Mouse (Mus musculus): ENCODE data around the gene Rpl39. TPM values are rescaled to one million over a fixed set of nuclear protein-coding genes. Genes with fewer than 3 reads are reported as not detected.
"Not testable (repeated sequence)": the region's sequence is repeated elsewhere in the genome, so short reads cannot be mapped to it uniquely, and the experiment has no call there.

The Rpl39 gene
- polyA plus RNA-seq, 1 experiment, result 115 TPM

GRCm38 (mm10) chrX:37085665-37086064, 463 bp upstream of the Rpl39 start:
- Histone ChIP-seq H3K36me3 (ENCODE audit: control insufficient read depth, insufficient read depth, low read length) (no peaks in the 10 kb centered on the region; the same call in 1 of the 2 replicates), H3K27me3 (replicated peaks; ENCODE audit: control insufficient read depth, insufficient read depth, low read length) (no peaks in the 10 kb centered on the region), H3K4me1 (ENCODE audit: control insufficient read depth, insufficient read depth, low read length) (peaks cover 10% of the 10 kb centered on the region; the same call in 1 of the 2 replicates), H3K4me3 (ENCODE audit: insufficient read depth, low read depth, low read length) (peak overlapping the region; percentile 89), H3K27ac (ENCODE audit: insufficient read depth, low read depth, low read length) (peak overlapping the region; percentile 93)
- TF ChIP-seq POLR2A (IDR thresholded peaks at IDR 0.05; ENCODE audit: low read depth, low read length) (no peak), CTCF (conservative IDR thresholded peaks at IDR 0.05; ENCODE audit: insufficient read depth, insufficient read length, low read depth, low read length) (no peak)
- DNase-seq, result no peak
- WGBS, result 4% methylated on average over 9 of the region's 9 CpGs

GRCm38 (mm10) chrX:37084318-37084926, 780 bp downstream of the Rpl39 start:
- WGBS, result 0% methylated on average over 19 of the region's 19 CpGs
- Histone ChIP-seq H3K27me3 (replicated peaks; ENCODE audit: control insufficient read depth, insufficient read depth, low read length) (no peaks in the 10 kb centered on the region), H3K4me3 (ENCODE audit: insufficient read depth, low read depth, low read length) (peak overlapping the region; percentile 89), H3K27ac (ENCODE audit: insufficient read depth, low read depth, low read length) (peak overlapping the region; percentile 60; the same call in 1 of the 2 replicates), H3K36me3 (ENCODE audit: control insufficient read depth, insufficient read depth, low read length) (no peaks in the 10 kb centered on the region; the same call in 1 of the 2 replicates), H3K4me1 (ENCODE audit: control insufficient read depth, insufficient read depth, low read length) (peaks cover 10% of the 10 kb centered on the region; the same call in 1 of the 2 replicates)
- peak; percentile 6 for DNase-seq
- TF ChIP-seq CTCF (conservative IDR thresholded peaks at IDR 0.05; ENCODE audit: insufficient read depth, insufficient read length, low read depth, low read length), result no peak
- no peak for TF ChIP-seq POLR2A (IDR thresholded peaks at IDR 0.05; ENCODE audit: low read depth, low read length)

- WGBS, result 70% methylated on average over 6 of the region's 6 CpGs
- no peak for DNase-seq
- Histone ChIP-seq H3K4me3 (ENCODE audit: insufficient read depth, low read depth, low read length) (no peak overlapping the region), H3K27me3 (replicated peaks; ENCODE audit: control insufficient read depth, insufficient read depth, low read length) (no peaks in the 10 kb centered on the region), H3K36me3 (ENCODE audit: control insufficient read depth, insufficient read depth, low read length) (no peaks in the 10 kb centered on the region; the same call in 1 of the 2 replicates), H3K27ac (ENCODE audit: insufficient read depth, low read depth, low read length) (no peak overlapping the region), H3K4me1 (ENCODE audit: control insufficient read depth, insufficient read depth, low read length) (peaks cover 10% of the 10 kb centered on the region; the same call in 1 of the 2 replicates)
- no peak for TF ChIP-seq CTCF (conservative IDR thresholded peaks at IDR 0.05; ENCODE audit: insufficient read depth, insufficient read length, low read depth, low read length)
- no peak for TF ChIP-seq POLR2A (IDR thresholded peaks at IDR 0.05; ENCODE audit: low read depth, low read length)
Observed at GRCm38 (mm10) chrX:37081194-37081593, 4.0 kb downstream of the Rpl39 start.

DNA sequence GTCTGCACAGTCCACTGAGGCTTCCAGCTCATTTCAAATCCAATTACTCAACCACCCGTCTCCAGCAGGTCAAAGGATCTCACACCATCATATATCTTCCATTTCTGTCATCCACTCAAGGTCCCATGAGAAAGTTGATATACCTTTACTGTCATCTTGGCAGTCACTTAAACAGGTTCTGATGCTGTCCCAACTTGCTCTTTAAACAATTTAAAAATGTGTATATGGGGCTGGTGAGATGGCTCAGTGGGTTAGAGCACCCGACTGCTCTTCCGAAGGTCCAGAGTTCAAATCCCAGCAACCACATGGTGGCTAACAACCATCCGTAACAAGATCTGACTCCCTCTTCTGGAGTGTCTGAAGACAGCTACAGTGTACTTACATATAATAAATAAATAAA, 4.9 kb downstream of the Rpl39 start:
- WGBS, result 52% methylated on average over 4 of the region's 4 CpGs
- H3K36me3 ChIP-seq (ENCODE audit: control insufficient read depth, insufficient read depth, low read length); H3K4me1 ChIP-seq (ENCODE audit: control insufficient read depth, insufficient read depth, low read length); DNase-seq; H3K27me3 ChIP-seq (replicated peaks; ENCODE audit: control insufficient read depth, insufficient read depth, low read length); H3K27ac ChIP-seq (ENCODE audit: insufficient read depth, low read depth, low read length); H3K4me3 ChIP-seq (ENCODE audit: insufficient read depth, low read depth, low read length): not testable (repeated sequence)

- no peak overlapping the region for H3K4me3 ChIP-seq (ENCODE audit: insufficient read depth, low read depth, low read length)
- no peak for DNase-seq
- H3K27ac ChIP-seq (ENCODE audit: insufficient read depth, low read depth, low read length), result no peak overlapping the region
- H3K4me1 ChIP-seq (ENCODE audit: control insufficient read depth, insufficient read depth, low read length), result no peaks in the 10 kb centered on the region
- no peak for TF ChIP-seq CTCF (conservative IDR thresholded peaks at IDR 0.05; ENCODE audit: insufficient read depth, insufficient read length, low read depth, low read length)
- TF ChIP-seq POLR2A (IDR thresholded peaks at IDR 0.05; ENCODE audit: low read depth, low read length), result no peak
- WGBS, result 75% methylated on average over 8 of the region's 8 CpGs
- no peaks in the 10 kb centered on the region; the same call in 1 of the 2 replicates for H3K36me3 ChIP-seq (ENCODE audit: control insufficient read depth, insufficient read depth, low read length)
- H3K27me3 ChIP-seq (replicated peaks; ENCODE audit: control insufficient read depth, insufficient read depth, low read length), result no peaks in the 10 kb centered on the region
Observed at GRCm38 (mm10) chrX:37076651-37077050, 8.6 kb downstream of the Rpl39 start.

DNA sequence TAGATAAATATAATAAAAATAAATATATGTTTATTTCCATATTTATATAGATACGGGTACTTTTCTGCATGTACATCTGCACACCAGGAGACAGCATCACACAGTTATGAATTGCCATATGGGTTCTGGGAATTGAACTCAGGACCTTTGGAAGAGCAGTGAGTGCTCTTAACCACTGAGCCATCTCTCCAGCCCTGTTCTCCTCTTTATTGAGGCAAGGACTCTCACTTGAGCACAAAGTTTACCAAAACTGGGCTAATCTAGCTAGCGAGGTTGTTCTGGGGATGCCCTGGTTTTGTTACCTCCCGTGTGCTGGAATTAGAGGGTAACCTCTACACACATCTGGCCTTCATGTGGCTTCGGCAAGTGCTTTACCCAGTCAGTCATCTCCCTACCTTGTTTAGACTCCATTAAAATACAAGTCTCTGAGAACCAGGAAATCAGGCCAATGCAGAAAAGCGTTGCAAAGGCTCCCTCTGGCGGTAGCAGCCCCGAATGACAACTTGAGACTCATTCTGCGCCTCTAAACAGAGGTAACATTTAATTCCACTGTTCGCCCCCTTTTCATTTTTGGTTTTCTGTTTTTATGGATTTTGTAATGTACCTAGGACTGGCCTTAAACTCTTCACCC, 10.8 kb downstream of the Rpl39 start:
- Histone ChIP-seq H3K4me3 (ENCODE audit: insufficient read depth, low read depth, low read length) (no peak overlapping the region), H3K4me1 (ENCODE audit: control insufficient read depth, insufficient read depth, low read length) (no peaks in the 10 kb centered on the region), H3K27me3 (replicated peaks; ENCODE audit: control insufficient read depth, insufficient read depth, low read length) (no peaks in the 10 kb centered on the region), H3K36me3 (ENCODE audit: control insufficient read depth, insufficient read depth, low read length) (no peaks in the 10 kb centered on the region), H3K27ac (ENCODE audit: insufficient read depth, low read depth, low read length) (no peak overlapping the region)
- TF ChIP-seq CTCF (conservative IDR thresholded peaks at IDR 0.05; ENCODE audit: insufficient read depth, insufficient read length, low read depth, low read length) (peak; percentile 70), POLR2A (IDR thresholded peaks at IDR 0.05; ENCODE audit: low read depth, low read length) (no peak)
- WGBS, result 29% methylated on average over 9 of the region's 9 CpGs
- DNase-seq, result peak; percentile 51

DNA sequence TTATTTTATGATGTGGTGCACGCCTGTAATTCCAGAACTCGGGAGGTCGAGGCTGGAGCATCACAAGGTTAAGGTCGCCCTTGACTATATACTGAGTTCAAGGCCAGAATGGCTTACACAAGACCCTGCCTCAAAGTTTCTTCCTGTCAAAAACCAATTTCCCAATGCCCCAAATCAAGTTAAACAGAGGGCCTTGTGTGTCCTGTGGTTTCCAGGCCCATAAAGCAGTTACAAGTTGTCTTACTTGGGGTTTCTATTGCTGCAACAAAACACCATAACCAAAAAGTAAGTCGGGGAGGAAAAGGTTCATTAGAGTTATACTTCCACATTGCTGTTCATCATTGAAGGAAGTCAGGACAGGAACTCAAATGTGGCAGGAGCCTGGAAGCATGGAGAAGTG, 16.4 kb downstream of the Rpl39 start:
- no peaks in the 10 kb centered on the region for H3K27me3 ChIP-seq (replicated peaks; ENCODE audit: control insufficient read depth, insufficient read depth, low read length)
- H3K36me3 ChIP-seq (ENCODE audit: control insufficient read depth, insufficient read depth, low read length), result no peaks in the 10 kb centered on the region
- no peaks in the 10 kb centered on the region for H3K4me1 ChIP-seq (ENCODE audit: control insufficient read depth, insufficient read depth, low read length)
- no peak overlapping the region for H3K4me3 ChIP-seq (ENCODE audit: insufficient read depth, low read depth, low read length)
- TF ChIP-seq POLR2A (IDR thresholded peaks at IDR 0.05; ENCODE audit: low read depth, low read length) (no peak), CTCF (conservative IDR thresholded peaks at IDR 0.05; ENCODE audit: insufficient read depth, insufficient read length, low read depth, low read length) (no peak)
- DNase-seq, result no peak
- 87% methylated on average over 5 of the region's 5 CpGs for WGBS
- H3K27ac ChIP-seq (ENCODE audit: insufficient read depth, low read depth, low read length), result no peak overlapping the region

Measured in kidney, adult 2 months (tissue).